Mouse (Mus musculus): ENCODE measurements around the gene Carm1.

- TF ChIP-seq CTCF (IDR thresholded peaks at IDR 0.05; ENCODE audit: extremely low read depth, insufficient read depth, low read length) (no peak), POLR2A (IDR thresholded peaks at IDR 0.05; ENCODE audit: extremely low read depth, insufficient read depth, low read length) (no peak)
Measured at GRCm38 (mm10) chr9:21537009-21537408, 9.7 kb upstream of the Carm1 start.
